Mouse (Mus musculus) lung, embryonic 16.5 days (tissue): ENCODE measurements around the gene Rragd. TPM values are rescaled to one million over a fixed set of nuclear protein-coding genes. Genes with fewer than 3 reads are reported as not detected.

Source experiments
- ATAC-seq: fragments of 200-750 bp; cut with Nextera tagmentation; 2 replicates; pipeline ENCODE4 v1.8.0; 2017; ENCODE audit warnings: low read depth, mild to moderate bottlenecking, moderate library complexity
- H3K27ac ChIP-seq: fragments of 300-500 bp; sonication (generic); 2 replicates; pipeline ENCODE4 v1.5.1; 2014; ENCODE audit warnings: mild to moderate bottlenecking, control low read depth, low read length
- H3K27me3 ChIP-seq: fragments of 300-500 bp; sonication (generic); 2 replicates; pipeline ENCODE4 v1.6.1; 2014; ENCODE audit warnings: low read depth, low read length, mixed read lengths; ENCODE audit not compliant: control insufficient read depth, insufficient read depth
- H3K36me3 ChIP-seq: fragments of 300-500 bp; sonication (generic); 2 replicates; pipeline ENCODE4 v1.6.1; 2014; ENCODE audit warnings: low read length; ENCODE audit not compliant: control insufficient read depth, insufficient read depth
- H3K4me1 ChIP-seq: fragments of 300-500 bp; sonication (generic); replicated peaks from 2 replicates; pipeline ENCODE4 v1.6.1; 2014; ENCODE audit warnings: low read length, mixed read lengths; ENCODE audit not compliant: control insufficient read depth, insufficient read depth
- H3K4me2 ChIP-seq: fragments of 300-500 bp; sonication (generic); 2 replicates; pipeline ENCODE4 v1.6.1; 2014; ENCODE audit warnings: low read depth, low read length, control low read depth
- H3K4me3 ChIP-seq: fragments of 300-500 bp; sonication (generic); 2 replicates; pipeline ENCODE4 v1.5.1; 2014; ENCODE audit warnings: mild to moderate bottlenecking, low read length, control low read depth
- H3K9ac ChIP-seq: fragments of 300-500 bp; sonication (generic); 2 replicates; pipeline ENCODE4 v1.6.1; 2014; ENCODE audit warnings: low read length, control low read depth
- H3K9me3 ChIP-seq: fragments of 300-500 bp; sonication (generic); 2 replicates; pipeline ENCODE4 v1.6.1; 2016; ENCODE audit warnings: low read length; ENCODE audit not compliant: control insufficient read depth
- WGBS: fragments of 180-500 bp; shearing (Covaris S2); extraction: QIAGEN DNeasy Blood & Tissue Kit; methylation state at CpG from one replicate; pipeline ENCODE4 v1.1.7; 2014; 5-methylcytosine and 5-hydroxymethylcytosine counted together
- polyA plus RNA-seq: library from polyadenylated mRNA; unstranded; fragments of >200 nt; fragmentation: Nextera tagmentation; extraction: Ambion mirVana; gene quantifications from 2 replicates; pipeline ENCODE4 v1.2.1, GENCODE M21; 2015

The Rragd gene
- polyA plus RNA-seq, 1 experiment from 2014 or later, result 2.9 TPM

- H3K27ac ChIP-seq, result no peak overlapping the region
- no peaks in the 10 kb centered on the region for H3K36me3 ChIP-seq
- ATAC-seq, result peak; percentile 84
- no peaks in the 10 kb centered on the region for H3K27me3 ChIP-seq
- 40% methylated on average over 8 of the region's 8 CpGs for WGBS
- no peak overlapping the region for H3K4me2 ChIP-seq
- no peak overlapping the region for H3K9ac ChIP-seq
- no peaks in the 10 kb centered on the region for H3K9me3 ChIP-seq
- H3K4me1 ChIP-seq, result 0 out of 2 replicates have a peak, but pooled peaks cover 2% of the 10 kb centered on the region
- no peak overlapping the region for H3K4me3 ChIP-seq
Observed at GRCm38 (mm10) chr4:33024420-33024819, 41.6 kb downstream of the Rragd start.

GRCm38 (mm10) chr4:33029104-33029503 lies 46.3 kb downstream of the Rragd start:
- whole genome bisulfite sequencing, result 74% methylated on average over 7 of the region's 7 CpGs
- Histone ChIP-seq H3K27me3 (no peaks in the 10 kb centered on the region), H3K9ac (no peak overlapping the region), H3K9me3 (no peaks in the 10 kb centered on the region), H3K4me1 (peaks cover 19% of the 10 kb centered on the region), H3K4me2 (no peak overlapping the region), H3K4me3 (no peak overlapping the region), H3K27ac (no peak overlapping the region), H3K36me3 (no peaks in the 10 kb centered on the region)
- ATAC-seq, result no peak

GRCm38 (mm10) chr4:33030264-33031194 lies 47.7 kb downstream of the Rragd start:
- Histone ChIP-seq H3K27me3 (no peaks in the 10 kb centered on the region), H3K4me3 (peak overlapping the region; percentile 89), H3K27ac (peak overlapping the region; percentile 91), H3K9ac (peak overlapping the region; percentile 86), H3K9me3 (peaks cover 4% of the 10 kb centered on the region), H3K4me1 (peaks cover 21% of the 10 kb centered on the region), H3K4me2 (peak overlapping the region; percentile 79), H3K36me3 (peaks cover 6% of the 10 kb centered on the region; the same call in 1 of the 2 replicates)
- peak; percentile 76 for ATAC-seq
- WGBS, result 3% methylated on average over 44 of the region's 55 CpGs

- H3K27ac ChIP-seq, result peak within 1 kb of the TSS; percentile 91
- peaks cover 9% of the 10 kb centered on the region for H3K9me3 ChIP-seq
- WGBS, result under 1% methylated on average over 95 of the region's 123 CpGs
Observed at GRCm38 (mm10) chr4:33031195-33031960, 48.5 kb downstream of the Rragd start, which contains the start of gene Ube2j1. Ube2j1 (plus strand) TSS chr4:33031416.

GRCm38 (mm10) chr4:33032045-33032444 lies 49.2 kb downstream of the Rragd start:
- WGBS, result 17% methylated on average over 4 of the region's 4 CpGs
- peak overlapping the region; percentile 86 for H3K9ac ChIP-seq
- peaks cover 21% of the 10 kb centered on the region for H3K4me1 ChIP-seq
- peak overlapping the region; percentile 79 for H3K4me2 ChIP-seq
- peaks cover 9% of the 10 kb centered on the region for H3K9me3 ChIP-seq
- peaks cover 9% of the 10 kb centered on the region; the same call in 1 of the 2 replicates for H3K36me3 ChIP-seq
- H3K27me3 ChIP-seq, result no peaks in the 10 kb centered on the region
- no peak for ATAC-seq
- H3K4me3 ChIP-seq, result peak overlapping the region; percentile 89
- no peak overlapping the region; the same call in 1 of the 2 replicates for H3K27ac ChIP-seq

More at GRCm38 (mm10) chr4:33031195-33031960, 48.5 kb downstream of the Rragd start, which contains the start of gene Ube2j1:
- peaks cover 21% of the 10 kb centered on the region for H3K4me1 ChIP-seq
- ATAC-seq, result peak; percentile 99
- H3K4me2 ChIP-seq, result peak within 1 kb of the TSS; percentile 79
- H3K4me3 ChIP-seq, result peak within 1 kb of the TSS; percentile 89
- H3K9ac ChIP-seq, result peak within 1 kb of the TSS; percentile 86
- H3K36me3 ChIP-seq, result peaks cover 9% of the 10 kb centered on the region; the same call in 1 of the 2 replicates
- H3K27me3 ChIP-seq, result no peaks in the 10 kb centered on the region

- H3K4me2 ChIP-seq, result 0 out of 2 replicates have a peak overlapping the region, but pooled peaks have one; percentile 5
- ATAC-seq, result no peak
- peaks cover 9% of the 10 kb centered on the region for H3K9me3 ChIP-seq
- WGBS, result 44% methylated on average over 6 of the region's 6 CpGs
- peaks cover 14% of the 10 kb centered on the region; the same call in 1 of the 2 replicates for H3K36me3 ChIP-seq
- H3K27ac ChIP-seq, result no peak overlapping the region
- no peak overlapping the region for H3K9ac ChIP-seq
- peaks cover 21% of the 10 kb centered on the region for H3K4me1 ChIP-seq
- no peaks in the 10 kb centered on the region for H3K27me3 ChIP-seq
- no peak overlapping the region for H3K4me3 ChIP-seq
Observed at GRCm38 (mm10) chr4:33033515-33033914, 50.7 kb downstream of the Rragd start.

GRCm38 (mm10) chr4:33039826-33040225 lies 57.0 kb downstream of the Rragd start:
- H3K27me3 ChIP-seq, result no peaks in the 10 kb centered on the region
- H3K36me3 ChIP-seq, result peaks cover 34% of the 10 kb centered on the region
- H3K27ac ChIP-seq, result no peak overlapping the region
- H3K4me1 ChIP-seq, result no peaks in the 10 kb centered on the region
- no peak overlapping the region for H3K4me3 ChIP-seq
- WGBS, result 82% methylated on average over 4 of the region's 4 CpGs
- H3K9ac ChIP-seq, result no peak overlapping the region
- ATAC-seq, result no peak
- no peak overlapping the region for H3K4me2 ChIP-seq
- peaks cover 9% of the 10 kb centered on the region for H3K9me3 ChIP-seq

- H3K4me3 ChIP-seq, result no peak overlapping the region
- peaks cover 42% of the 10 kb centered on the region for H3K36me3 ChIP-seq
- H3K4me1 ChIP-seq, result no peaks in the 10 kb centered on the region
- no peak for ATAC-seq
- H3K9me3 ChIP-seq, result no peaks in the 10 kb centered on the region
- WGBS, result 89% methylated on average over 11 of the region's 11 CpGs
- H3K9ac ChIP-seq, result no peak overlapping the region
- H3K27ac ChIP-seq, result no peak overlapping the region
- H3K4me2 ChIP-seq, result no peak overlapping the region
- H3K27me3 ChIP-seq, result no peaks in the 10 kb centered on the region
Observed at GRCm38 (mm10) chr4:33049601-33050000, 66.8 kb downstream of the Rragd start.

GRCm38 (mm10) chr4:33052055-33052454 lies 69.2 kb downstream of the Rragd start:
- Histone ChIP-seq H3K4me3 (no peak overlapping the region), H3K9ac (no peak overlapping the region), H3K4me1 (no peaks in the 10 kb centered on the region), H3K27me3 (no peaks in the 10 kb centered on the region), H3K4me2 (no peak overlapping the region), H3K27ac (no peak overlapping the region), H3K9me3 (no peaks in the 10 kb centered on the region), H3K36me3 (peaks cover 24% of the 10 kb centered on the region)
- no peak for ATAC-seq
- WGBS, result 78% methylated on average over 3 of the region's 3 CpGs
